Mouse (Mus musculus) heart, embryonic 10.5 days (tissue): ENCODE data around the gene Rhbdf2. TPM values are rescaled to one million over a fixed set of nuclear protein-coding genes. Genes with fewer than 3 reads are reported as not detected.
A peak's percentile ranks its signal among the peaks of the same experiment; 100 is the strongest.

Experiments
- DNase-seq: peaks from one replicate; pipeline ENCODE4 v3.0.0-alpha.2; 2017; ENCODE audit warnings: low spot score
- H3K27ac ChIP-seq: fragments of 300-500 bp; sonication (generic); 2 replicates; pipeline ENCODE4 v1.5.1; 2016; ENCODE audit warnings: mild to moderate bottlenecking
- H3K27me3 ChIP-seq: fragments of 300-500 bp; sonication (generic); 2 replicates; pipeline ENCODE4 v1.6.1; 2016; ENCODE audit warnings: mild to moderate bottlenecking; ENCODE audit not compliant: poor library complexity, insufficient read depth, severe bottlenecking
- H3K36me3 ChIP-seq: fragments of 300-500 bp; sonication (generic); 2 replicates; pipeline ENCODE4 v1.6.1; 2016; ENCODE audit warnings: mild to moderate bottlenecking, moderate library complexity
- H3K4me1 ChIP-seq: fragments of 300-500 bp; sonication (generic); 2 replicates; pipeline ENCODE4 v1.6.1; 2016; ENCODE audit warnings: mild to moderate bottlenecking
- H3K4me3 ChIP-seq: fragments of 300-500 bp; sonication (generic); 2 replicates; pipeline ENCODE4 v1.5.1; 2016; ENCODE audit warnings: mild to moderate bottlenecking, moderate library complexity
- H3K9me3 ChIP-seq: fragments of 300-500 bp; sonication (generic); 2 replicates; pipeline ENCODE4 v1.6.1; 2016; ENCODE audit warnings: mild to moderate bottlenecking, moderate library complexity
- WGBS: fragments of 180-500 bp; shearing (Covaris S2); methylation state at CpG from one replicate; pipeline ENCODE4 v1.1.7; 2016; 5-methylcytosine and 5-hydroxymethylcytosine counted together
- polyA plus RNA-seq: library from polyadenylated mRNA; unstranded; fragments of >200 nt; fragmentation: Nextera tagmentation; extraction: Ambion mirVana; gene quantifications from 2 replicates; pipeline ENCODE4 v1.2.1, GENCODE M21; 2016

Rhbdf2 gene
- polyA plus RNA-seq, 1 experiment from 2014 or later = 6.7 TPM

DNA sequence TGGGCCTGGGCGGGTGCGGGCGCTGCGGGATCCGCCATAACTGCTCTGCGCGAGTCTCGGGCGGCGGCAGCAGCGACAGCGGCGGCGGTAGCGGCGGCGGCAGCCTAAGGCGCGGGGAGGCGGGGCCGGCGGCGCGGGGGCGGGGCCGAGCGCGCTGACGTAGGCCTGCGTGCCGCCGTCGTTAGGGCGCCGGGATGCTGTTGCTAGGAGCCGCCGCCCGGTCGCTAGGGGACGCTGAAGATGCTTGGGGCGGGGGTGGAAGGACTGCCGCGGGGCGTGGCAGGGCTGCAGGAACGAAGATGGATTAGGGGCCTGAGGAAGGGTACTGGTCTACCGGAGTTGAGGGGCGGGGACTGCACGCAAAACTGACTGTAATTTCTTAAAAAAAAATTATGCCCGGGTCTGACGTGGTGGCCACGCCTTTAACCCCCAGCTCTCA lies 45.4 kb downstream of the Rhbdf2 start, which contains the start of gene Ube2o:
TSS of gene Ube2o (minus strand) at position 72 of the 439 bp plus-strand sequence.
- H3K9me3 ChIP-seq = no peaks in the 10 kb centered on the region
- H3K36me3 ChIP-seq = no peaks in the 10 kb centered on the region
- H3K4me3 ChIP-seq = peak within 1 kb of the TSS; percentile 99
- no peaks in the 10 kb centered on the region for H3K27me3 ChIP-seq
- peak within 1 kb of the TSS; percentile 96 for H3K27ac ChIP-seq
- peak; percentile 88 for DNase-seq
- WGBS = 1% methylated on average over 49 of the region's 51 CpGs
- peaks cover 41% of the 10 kb centered on the region for H3K4me1 ChIP-seq

DNA sequence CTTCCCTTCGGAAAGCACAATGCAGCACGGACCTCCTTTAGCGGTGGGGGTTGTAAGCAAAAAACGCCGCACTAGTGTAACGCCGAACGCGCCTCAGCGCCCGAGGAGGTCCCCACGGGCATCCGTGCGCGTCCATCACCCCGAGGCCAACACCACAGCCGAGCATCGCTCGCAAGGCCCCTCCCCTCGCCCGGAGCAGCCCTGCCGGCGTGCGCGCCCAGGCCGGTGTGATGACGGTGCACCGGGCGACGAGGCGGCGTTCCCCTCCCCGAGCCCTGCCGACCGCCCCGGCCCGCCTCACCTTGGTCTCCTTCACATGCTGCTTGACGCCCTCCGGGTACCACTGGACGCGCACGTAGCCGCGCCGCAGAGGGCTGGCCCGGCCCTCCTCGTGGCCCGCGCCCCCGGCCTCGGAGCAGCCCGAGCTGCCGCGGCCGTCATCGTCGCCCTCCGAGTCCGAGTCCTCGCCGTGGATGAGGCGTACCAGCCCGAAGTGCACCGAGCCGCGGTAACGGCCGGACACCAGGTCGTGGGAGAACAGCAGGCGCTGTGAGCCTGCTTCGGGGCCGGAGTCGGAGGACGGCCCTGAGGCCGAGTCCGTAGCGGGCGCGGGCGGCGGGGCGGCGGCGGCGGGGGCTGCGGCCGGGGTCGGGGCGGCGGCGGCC lies 46.0 kb downstream of the Rhbdf2 start:
- Histone ChIP-seq H3K27me3 (no peaks in the 10 kb centered on the region), H3K36me3 (no peaks in the 10 kb centered on the region), H3K4me3 (peak overlapping the region; percentile 99), H3K9me3 (no peaks in the 10 kb centered on the region), H3K27ac (peak overlapping the region; percentile 96), H3K4me1 (peaks cover 41% of the 10 kb centered on the region)
- under 1% methylated on average over 91 of the region's 91 CpGs for WGBS
- DNase-seq = peak; percentile 85

DNA sequence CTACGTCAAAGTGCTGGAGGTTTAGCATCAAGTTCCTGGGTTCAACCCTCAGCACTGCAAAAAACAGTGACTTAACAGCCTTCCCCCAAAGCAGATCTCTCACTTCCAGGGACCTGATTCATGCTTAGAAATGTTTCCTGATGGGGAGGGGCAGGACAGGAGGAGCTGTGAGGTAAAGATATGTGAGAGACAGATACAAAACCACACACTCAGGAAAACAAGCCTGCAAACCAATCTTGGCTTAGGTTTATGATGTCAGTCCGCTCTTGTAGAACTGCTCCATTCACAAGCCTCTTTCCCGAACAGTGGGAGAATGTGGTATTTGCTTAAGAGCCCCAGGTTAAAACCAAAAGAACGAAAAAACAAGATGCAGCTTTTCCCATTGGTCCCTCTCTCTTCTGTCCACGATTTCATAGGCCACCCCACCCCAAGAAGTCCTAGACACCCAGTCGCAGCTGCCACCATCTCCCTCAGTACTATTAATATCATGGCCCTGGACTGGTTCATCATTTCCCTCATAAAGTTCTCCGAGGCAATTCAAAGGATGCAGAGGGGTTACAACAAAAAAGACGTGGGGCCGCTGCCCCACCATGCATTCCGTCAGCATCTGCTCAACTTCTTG lies 46.7 kb downstream of the Rhbdf2 start:
- no peak for DNase-seq

DNA sequence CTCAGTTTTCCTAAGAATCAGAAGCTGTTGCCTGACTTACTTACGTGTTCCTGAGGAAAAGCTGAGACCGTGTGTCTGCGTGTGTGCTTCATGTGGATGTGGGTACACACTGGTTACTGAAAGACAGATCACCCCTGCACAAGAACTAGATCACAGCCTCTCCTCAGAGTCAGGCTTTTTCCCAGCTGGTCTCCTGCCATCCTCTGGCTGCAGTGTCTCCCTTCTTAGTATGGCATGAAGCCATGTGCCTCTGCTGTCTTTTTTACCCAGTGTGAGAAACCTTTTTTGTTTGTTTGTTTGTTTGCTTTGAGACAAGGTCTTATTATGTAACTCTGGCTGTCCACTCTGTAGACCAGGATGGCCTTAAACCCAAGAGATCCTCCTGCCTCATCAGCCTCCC lies 47.5 kb downstream of the Rhbdf2 start:
- WGBS = 92% methylated on average over 3 of the region's 3 CpGs
- H3K4me3 ChIP-seq = no peak overlapping the region
- no peaks in the 10 kb centered on the region for H3K27me3 ChIP-seq

More for the DNA sequence above, 46.7 kb downstream of the Rhbdf2 start:
- H3K36me3 ChIP-seq = no peaks in the 10 kb centered on the region
- H3K4me3 ChIP-seq = peak overlapping the region; percentile 99
- peaks cover 44% of the 10 kb centered on the region for H3K4me1 ChIP-seq
- no peaks in the 10 kb centered on the region for H3K9me3 ChIP-seq
- no peaks in the 10 kb centered on the region for H3K27me3 ChIP-seq
- 24% methylated on average over 10 of the region's 10 CpGs for WGBS
- H3K27ac ChIP-seq = peak overlapping the region; percentile 96

DNA sequence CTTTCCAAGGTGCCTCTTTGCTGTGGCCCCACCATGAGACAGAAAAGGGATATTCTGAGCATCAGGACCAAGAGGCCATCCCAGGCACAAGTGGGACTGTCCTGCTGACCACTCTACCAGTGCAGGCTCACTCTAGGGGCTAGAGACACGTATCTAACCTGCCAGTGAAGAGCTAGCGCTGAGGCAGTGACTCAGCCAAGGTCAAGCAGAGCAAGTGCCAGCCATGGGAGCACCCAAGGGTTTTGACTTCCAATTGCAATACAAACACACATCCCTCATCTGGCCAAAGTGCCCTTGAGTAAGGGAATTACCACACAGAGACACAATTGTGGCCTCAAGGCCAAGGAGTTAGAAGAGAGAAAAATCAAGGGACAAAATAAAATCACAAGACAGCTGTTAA lies 51.4 kb downstream of the Rhbdf2 start:
- peaks cover 79% of the 10 kb centered on the region for H3K4me1 ChIP-seq
- H3K27me3 ChIP-seq = no peaks in the 10 kb centered on the region
- H3K4me3 ChIP-seq = 0 out of 2 replicates have a peak overlapping the region, but pooled peaks have one; percentile 42
- H3K27ac ChIP-seq = peak overlapping the region; percentile 82
- DNase-seq = no peak
- H3K9me3 ChIP-seq = no peaks in the 10 kb centered on the region
- WGBS = 44% methylated on average over 2 of the region's 2 CpGs
- H3K36me3 ChIP-seq = 0 out of 2 replicates have a peak, but pooled peaks cover 4% of the 10 kb centered on the region

More for the DNA sequence above, 47.5 kb downstream of the Rhbdf2 start:
- Histone ChIP-seq H3K4me1 (peaks cover 53% of the 10 kb centered on the region), H3K9me3 (no peaks in the 10 kb centered on the region), H3K36me3 (no peaks in the 10 kb centered on the region), H3K27ac (no peak overlapping the region)
- DNase-seq = no peak

DNA sequence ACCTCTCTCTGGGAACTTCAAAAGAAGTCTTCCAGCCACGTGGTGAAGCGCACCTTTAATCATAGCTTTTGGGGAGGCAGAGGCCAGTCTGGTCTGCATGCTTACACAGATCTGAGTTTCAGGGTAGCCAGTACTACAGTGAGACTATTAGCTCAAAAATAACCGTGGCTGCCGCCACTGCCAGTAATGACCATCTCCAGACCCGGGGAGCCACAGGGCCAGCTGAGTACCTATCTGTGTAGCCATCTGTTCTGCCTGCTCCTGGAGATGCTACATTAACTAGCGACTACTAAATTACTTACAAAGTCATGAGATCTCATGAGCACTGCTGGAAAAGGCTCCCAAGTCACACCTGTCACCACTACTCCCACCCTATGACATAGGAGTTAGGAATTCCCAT lies 51.8 kb downstream of the Rhbdf2 start:
- no peaks in the 10 kb centered on the region for H3K9me3 ChIP-seq
- H3K4me3 ChIP-seq = no peak overlapping the region
- peaks cover 79% of the 10 kb centered on the region for H3K4me1 ChIP-seq
- DNase-seq = no peak
- peak overlapping the region; percentile 82 for H3K27ac ChIP-seq
- WGBS = 52% methylated on average over 6 of the region's 6 CpGs
- no peaks in the 10 kb centered on the region for H3K27me3 ChIP-seq
- 0 out of 2 replicates have a peak, but pooled peaks cover 4% of the 10 kb centered on the region for H3K36me3 ChIP-seq

DNA sequence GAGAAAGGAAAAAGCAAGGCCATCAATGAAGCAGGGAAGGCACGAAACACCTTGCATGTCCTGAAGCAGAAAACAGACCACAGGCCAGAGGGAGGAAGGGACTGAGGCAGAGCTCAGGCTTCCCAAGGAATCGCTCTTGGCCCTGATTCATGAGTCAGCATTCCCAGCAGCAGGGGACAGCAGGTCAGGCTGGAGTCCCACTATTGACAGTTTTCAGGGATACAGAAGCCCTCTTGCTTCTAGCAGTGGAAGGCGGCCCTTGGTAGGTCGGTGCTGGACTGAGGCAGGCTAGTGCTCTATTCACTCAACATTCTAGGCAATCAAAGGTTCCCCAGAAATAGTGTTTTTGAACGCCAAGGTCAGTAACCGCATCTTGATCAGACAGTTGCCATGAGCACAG lies 52.3 kb downstream of the Rhbdf2 start:
- Histone ChIP-seq H3K27ac (peak overlapping the region; percentile 82), H3K9me3 (no peaks in the 10 kb centered on the region)

DNA sequence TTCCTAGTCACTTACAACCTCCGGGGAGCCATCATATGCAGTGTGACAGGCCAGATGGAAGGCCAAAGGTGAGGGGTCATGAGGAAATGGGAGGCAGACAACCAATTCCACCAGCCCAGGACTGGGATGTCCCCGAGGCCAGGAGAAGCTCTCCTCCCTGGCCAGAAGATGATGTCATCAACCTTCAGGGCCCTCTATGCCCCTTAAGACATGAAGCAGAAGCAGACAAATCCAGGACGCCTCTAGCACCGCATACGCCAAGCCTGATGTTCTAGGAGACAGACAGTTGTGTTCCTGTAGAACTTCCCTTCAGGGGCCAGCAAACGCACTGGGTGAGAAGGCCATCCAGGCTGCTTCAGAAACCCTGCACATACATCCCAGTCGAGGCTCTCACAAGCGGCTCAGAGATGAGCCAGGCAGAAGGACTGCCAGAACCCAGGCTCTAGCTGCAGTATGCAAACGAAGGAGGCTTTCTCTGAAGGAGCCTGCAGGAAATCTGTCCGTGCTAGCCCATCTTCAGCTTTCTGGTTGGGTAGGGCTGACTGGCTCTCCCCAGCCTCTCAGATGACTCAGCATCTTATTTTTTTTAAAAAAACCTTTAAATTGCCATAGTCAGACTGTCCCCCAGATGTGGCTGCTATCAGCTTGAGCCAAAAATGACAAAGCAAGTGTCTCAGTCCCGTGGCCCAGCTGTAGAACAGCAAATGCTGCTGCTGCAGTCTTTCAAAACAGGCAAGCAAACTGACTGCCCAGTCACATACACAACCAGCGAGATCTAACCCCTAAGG lies 53.9 kb downstream of the Rhbdf2 start:
- no peaks in the 10 kb centered on the region for H3K27me3 ChIP-seq
- H3K36me3 ChIP-seq = 0 out of 2 replicates have a peak, but pooled peaks cover 4% of the 10 kb centered on the region
- H3K4me3 ChIP-seq = 0 out of 2 replicates have a peak overlapping the region, but pooled peaks have one; percentile 31
- H3K27ac ChIP-seq = peak overlapping the region; percentile 79
- H3K4me1 ChIP-seq = peaks cover 83% of the 10 kb centered on the region
- H3K9me3 ChIP-seq = no peaks in the 10 kb centered on the region
- WGBS = 42% methylated on average over 12 of the region's 12 CpGs
- DNase-seq = peak; percentile 80

More for the DNA sequence above, 52.3 kb downstream of the Rhbdf2 start:
- 0 out of 2 replicates have a peak, but pooled peaks cover 4% of the 10 kb centered on the region for H3K36me3 ChIP-seq
- no peak overlapping the region for H3K4me3 ChIP-seq
- WGBS = 51% methylated on average over 6 of the region's 6 CpGs
- peaks cover 81% of the 10 kb centered on the region for H3K4me1 ChIP-seq
- no peaks in the 10 kb centered on the region for H3K27me3 ChIP-seq
- DNase-seq = no peak

DNA sequence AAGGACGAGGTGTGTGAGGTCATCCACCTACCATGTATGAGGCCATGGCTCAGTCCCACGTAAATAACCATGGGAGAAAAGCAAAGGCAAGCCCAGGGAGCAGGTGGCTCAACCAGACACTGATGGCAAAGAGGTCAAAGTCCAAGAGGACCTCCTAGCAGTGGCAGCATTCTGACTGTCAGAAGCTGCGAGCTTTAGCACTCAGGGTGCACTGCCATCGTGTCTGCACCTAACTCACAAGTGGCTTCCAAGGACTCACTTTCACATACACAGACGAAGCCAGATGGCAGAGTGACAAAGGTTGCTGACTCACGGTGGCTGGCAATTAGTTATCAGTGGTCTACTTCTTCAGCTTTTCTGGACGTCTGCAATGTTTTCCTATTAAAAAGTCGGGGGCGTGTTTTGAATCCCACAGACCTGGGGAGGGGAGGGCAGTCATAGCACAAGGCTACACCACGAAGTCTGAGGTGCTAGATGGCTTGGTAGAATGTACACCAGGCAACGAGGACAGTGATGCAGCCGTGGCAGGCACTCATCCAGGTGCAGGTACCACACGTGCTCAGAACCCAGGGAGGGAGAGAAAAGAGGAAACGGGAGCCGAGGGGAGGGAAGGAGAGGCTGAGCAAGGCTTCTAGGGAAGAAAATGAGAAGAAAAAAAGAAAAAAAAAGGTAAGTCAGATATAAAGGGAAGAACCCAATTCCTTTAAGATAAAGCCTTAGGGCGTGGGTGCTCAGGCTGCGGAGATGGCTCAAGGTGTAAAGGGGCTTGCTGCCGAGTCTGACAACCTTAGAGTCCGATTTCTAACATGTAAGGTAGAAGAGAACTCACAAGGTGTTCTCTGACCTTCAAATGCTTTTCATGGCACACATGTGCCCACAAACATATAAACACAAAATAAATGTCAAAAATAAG lies 54.8 kb downstream of the Rhbdf2 start:
- Histone ChIP-seq H3K36me3 (0 out of 2 replicates have a peak, but pooled peaks cover 4% of the 10 kb centered on the region), H3K27me3 (no peaks in the 10 kb centered on the region), H3K4me3 (no peak overlapping the region), H3K27ac (0 out of 2 replicates have a peak overlapping the region, but pooled peaks have one; percentile 79), H3K9me3 (no peaks in the 10 kb centered on the region), H3K4me1 (peaks cover 88% of the 10 kb centered on the region)
- WGBS = 68% methylated on average over 19 of the region's 19 CpGs
- no peak for DNase-seq

DNA sequence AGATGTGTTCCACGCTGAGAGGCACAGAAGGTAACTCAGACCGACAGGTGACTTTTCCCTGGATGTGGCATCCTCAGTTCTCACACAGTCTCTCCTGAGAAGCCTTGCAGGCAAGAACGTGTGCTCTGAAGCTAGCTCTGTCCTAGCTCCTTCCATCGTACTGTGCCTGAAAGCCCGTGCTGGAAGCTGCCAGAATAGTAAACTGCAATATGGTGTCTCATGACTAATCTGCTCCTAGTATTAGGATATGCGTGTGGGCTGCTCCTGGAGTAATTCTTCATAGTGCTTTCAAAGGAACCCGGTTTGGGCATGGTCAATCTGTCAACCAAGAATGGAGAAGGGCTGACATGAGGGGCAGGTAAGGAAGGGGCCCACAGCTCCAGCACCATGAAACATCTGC lies 56.0 kb downstream of the Rhbdf2 start:
- DNase-seq = no peak
- H3K9me3 ChIP-seq = no peaks in the 10 kb centered on the region
- H3K4me1 ChIP-seq = peaks cover 85% of the 10 kb centered on the region
- H3K36me3 ChIP-seq = 0 out of 2 replicates have a peak, but pooled peaks cover 4% of the 10 kb centered on the region
- H3K27ac ChIP-seq = no peak overlapping the region
- H3K27me3 ChIP-seq = no peaks in the 10 kb centered on the region
- WGBS = 87% methylated on average over 7 of the region's 7 CpGs
- H3K4me3 ChIP-seq = no peak overlapping the region

DNA sequence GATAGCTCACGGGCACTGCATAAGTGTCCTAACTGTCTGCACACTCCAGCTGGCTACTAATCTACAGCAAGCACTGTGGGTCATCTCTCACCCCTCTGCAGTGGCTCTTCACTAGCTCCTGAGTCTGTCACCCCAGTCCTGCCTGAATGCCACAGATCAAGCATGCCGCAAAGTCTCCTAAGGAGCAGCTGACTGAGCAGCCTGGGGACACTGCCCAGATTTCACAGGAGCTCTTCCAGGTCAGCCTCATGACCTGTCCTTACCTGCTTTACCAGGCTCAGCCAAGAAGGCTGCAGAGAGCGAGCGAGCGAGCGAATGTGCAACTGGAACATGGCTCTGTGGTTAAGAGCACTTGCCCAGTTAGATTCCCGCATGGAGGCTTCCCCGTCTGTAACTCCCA lies 59.3 kb downstream of the Rhbdf2 start:
- Histone ChIP-seq H3K27ac (peak overlapping the region; percentile 53; the same call in 1 of the 2 replicates), H3K4me3 (no peak overlapping the region), H3K36me3 (0 out of 2 replicates have a peak, but pooled peaks cover 4% of the 10 kb centered on the region), H3K9me3 (no peaks in the 10 kb centered on the region), H3K27me3 (no peaks in the 10 kb centered on the region), H3K4me1 (peaks cover 62% of the 10 kb centered on the region)
- 60% methylated on average over 8 of the region's 8 CpGs for WGBS
- no peak for DNase-seq
